Mouse (Mus musculus): ENCODE results near the gene Slitrk5.

- no peak for TF ChIP-seq EP300 (IDR thresholded peaks at IDR 0.05; ENCODE audit: low read depth)
- no peak for TF ChIP-seq CTCF (IDR thresholded peaks at IDR 0.05; ENCODE audit: low read depth)
These were observed 6.9 kb downstream of the Slitrk5 start for GRCm38 (mm10) chr14:111681773-111682172.

Data from heart, postnatal 0 days (tissue).